Mouse (Mus musculus) heart, postnatal 0 days (tissue): Measurements from ENCODE around the gene Ptprh. TPM values are rescaled to one million over a fixed set of nuclear protein-coding genes. Genes with fewer than 3 reads are reported as not detected.

Experiments used
- ATAC-seq: fragments of 200-750 bp; cut with Nextera tagmentation; 2 replicates; pipeline ENCODE4 v1.8.0; 2017; ENCODE audit warnings: low read depth, moderate number of reproducible peaks, moderate library complexity; ENCODE audit not compliant: insufficient read depth
- DNase-seq: peaks from one replicate; pipeline ENCODE4 v3.0.0-alpha.2; 2016; ENCODE audit warnings: low spot score
- H3K27ac ChIP-seq: fragments of 300-500 bp; sonication (generic); 2 replicates; pipeline ENCODE4 v1.5.1; 2014; ENCODE audit warnings: low read depth, mild to moderate bottlenecking
- H3K27me3 ChIP-seq: fragments of 300-500 bp; sonication (generic); 2 replicates; pipeline ENCODE4 v1.6.1; 2014; ENCODE audit warnings: low read length, mixed read lengths; ENCODE audit not compliant: control insufficient read depth, insufficient read depth
- H3K36me3 ChIP-seq: fragments of 300-500 bp; sonication (generic); replicated peaks from 2 replicates; pipeline ENCODE4 v1.6.1; 2014; ENCODE audit warnings: low read length, mixed read lengths; ENCODE audit not compliant: control insufficient read depth, insufficient read depth
- H3K4me1 ChIP-seq: fragments of 300-500 bp; sonication (generic); 2 replicates; pipeline ENCODE4 v1.6.1; 2014; ENCODE audit warnings: antibody characterized with exemption; ENCODE audit not compliant: control insufficient read depth, insufficient read depth
- H3K4me2 ChIP-seq: fragments of 300-500 bp; sonication (generic); 2 replicates; pipeline ENCODE4 v1.6.1; 2014; ENCODE audit warnings: low read depth, mild to moderate bottlenecking, low read length, moderate library complexity
- H3K4me3 ChIP-seq: fragments of 300-500 bp; sonication (generic); 2 replicates; pipeline ENCODE4 v1.5.1; 2014; ENCODE audit warnings: low read depth, low read length
- H3K9ac ChIP-seq: fragments of 300-500 bp; sonication (generic); replicated peaks from 2 replicates; pipeline ENCODE4 v1.6.1; 2014; ENCODE audit warnings: low read depth, low read length, mixed read lengths
- H3K9me3 ChIP-seq: fragments of 300-500 bp; sonication (generic); replicated peaks from 2 replicates; pipeline ENCODE4 v1.6.1; 2016; ENCODE audit warnings: low read length; ENCODE audit not compliant: control insufficient read depth
- CTCF ChIP-seq: IDR thresholded peaks from 2 replicates; pipeline ENCODE4 v1.5.1; 2016; ENCODE audit warnings: antibody characterized with exemption, control low read depth, low read depth
- EP300 ChIP-seq: IDR thresholded peaks from 2 replicates; pipeline ENCODE4 v1.6.1; 2016; ENCODE audit warnings: antibody characterized with exemption, low read depth
- WGBS: fragments of 180-500 bp; shearing (Covaris S2); extraction: QIAGEN DNeasy Blood & Tissue Kit; methylation state at CpG from one replicate; pipeline ENCODE4 v1.1.7; 2014; 5-methylcytosine and 5-hydroxymethylcytosine counted together
- polyA plus RNA-seq: library from polyadenylated mRNA; unstranded; fragments of >200 nt; fragmentation: Nextera tagmentation; extraction: Ambion mirVana; gene quantifications from 2 replicates; pipeline ENCODE4 v1.2.1, GENCODE M21; 2015
- total RNA-seq: library from RNA; depleted of rRNA; stranded (reverse); fragments of >200 nt; gene quantifications from 2 replicates; pipeline ENCODE4 v1.2.3, GENCODE M21; 2014; ENCODE audit warnings: low replicate concordance

The Ptprh gene
- total and polyA plus RNA-seq, 2 experiments from 2014 or later: not detected

DNA sequence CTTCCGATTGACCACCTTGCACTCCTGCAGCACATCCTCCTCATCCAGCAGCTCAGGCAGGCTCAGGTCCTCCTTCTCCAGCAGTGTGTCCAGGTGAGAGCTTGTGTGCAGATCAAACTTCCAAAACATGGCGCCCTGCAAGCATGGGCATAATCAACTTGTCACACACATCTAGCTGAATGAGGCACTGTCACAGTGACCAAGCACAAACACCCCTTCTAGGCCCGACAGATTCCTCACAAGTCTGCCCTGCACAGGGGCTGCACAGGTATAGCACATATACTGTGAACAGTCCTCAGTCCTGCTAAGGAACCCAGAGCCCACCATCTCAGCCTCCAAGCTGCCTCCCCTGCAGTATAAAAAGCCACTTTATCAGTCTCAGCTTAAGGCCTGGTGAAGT, 43.0 kb upstream of the Ptprh start:
- peaks cover 9% of the 10 kb centered on the region; the same call in 1 of the 2 replicates for H3K4me1 ChIP-seq
- 88% methylated on average over 3 of the region's 3 CpGs for WGBS
- no peak for DNase-seq

DNA sequence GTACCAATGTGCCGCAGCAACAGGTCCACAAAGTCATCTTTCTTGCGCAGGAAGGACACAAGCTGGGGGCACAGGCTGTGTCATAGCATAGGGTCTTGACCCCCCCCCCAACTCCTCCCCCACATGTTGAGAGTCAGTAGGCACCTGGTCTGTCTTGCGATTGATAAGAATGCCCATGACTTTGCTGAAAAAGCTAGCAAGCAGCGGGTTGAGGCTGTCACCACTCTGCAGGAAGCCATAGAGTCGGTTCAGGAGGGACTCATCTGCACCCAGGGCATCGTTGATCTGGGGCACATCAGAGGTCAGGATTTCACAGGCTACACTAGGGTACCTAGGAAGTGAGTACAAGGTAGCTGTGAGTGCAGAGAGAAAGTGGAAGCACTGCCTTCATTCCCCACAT, 39.4 kb upstream of the Ptprh start:
- H3K4me3 ChIP-seq: no peak overlapping the region
- H3K9ac ChIP-seq: no peak overlapping the region
- 75% methylated on average over 6 of the region's 6 CpGs for WGBS
- no peak overlapping the region for H3K4me2 ChIP-seq
- no peaks in the 10 kb centered on the region for H3K9me3 ChIP-seq
- peaks cover 9% of the 10 kb centered on the region; the same call in 1 of the 2 replicates for H3K4me1 ChIP-seq
- no peak overlapping the region for H3K27ac ChIP-seq
- no peaks in the 10 kb centered on the region for H3K27me3 ChIP-seq
- H3K36me3 ChIP-seq: peaks cover 85% of the 10 kb centered on the region
- ATAC-seq: no peak
- no peak for DNase-seq
- TF ChIP-seq EP300 (no peak), CTCF (no peak)

More for the DNA sequence above, 43.0 kb upstream of the Ptprh start:
- H3K27ac ChIP-seq: peak overlapping the region; percentile 51
- H3K4me3 ChIP-seq: no peak overlapping the region
- no peak overlapping the region for H3K4me2 ChIP-seq
- TF ChIP-seq CTCF (no peak), EP300 (no peak)
- H3K9me3 ChIP-seq: no peaks in the 10 kb centered on the region
- H3K36me3 ChIP-seq: peaks cover 52% of the 10 kb centered on the region
- H3K9ac ChIP-seq: no peak overlapping the region
- no peaks in the 10 kb centered on the region for H3K27me3 ChIP-seq
- no peak for ATAC-seq

DNA sequence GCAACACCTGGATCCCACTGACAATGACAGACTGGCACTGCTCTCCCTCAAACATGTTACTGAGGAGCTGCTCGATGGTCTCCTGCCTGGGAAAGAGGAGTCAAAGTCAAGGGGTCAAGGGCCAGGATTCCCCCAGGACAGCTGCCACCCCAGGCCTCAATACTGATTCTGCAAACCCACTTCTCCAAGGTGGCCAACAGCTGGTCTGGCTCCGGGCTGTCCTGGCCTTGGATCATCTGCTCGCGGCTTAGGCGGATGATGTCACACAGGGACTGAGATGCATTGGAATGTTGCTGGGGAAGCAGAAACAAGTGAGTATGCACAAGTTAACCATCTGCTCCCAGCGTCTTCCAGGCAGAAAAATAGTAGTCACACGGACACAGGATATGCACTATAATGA, 38.1 kb upstream of the Ptprh start:
- 67% methylated on average over 7 of the region's 7 CpGs for WGBS
- H3K4me3 ChIP-seq: no peak overlapping the region
- peaks cover 93% of the 10 kb centered on the region for H3K36me3 ChIP-seq
- peaks cover 4% of the 10 kb centered on the region; the same call in 1 of the 2 replicates for H3K4me1 ChIP-seq
- H3K27me3 ChIP-seq: no peaks in the 10 kb centered on the region
- ATAC-seq (no peak), DNase-seq (no peak)
- no peak overlapping the region for H3K27ac ChIP-seq
- H3K9me3 ChIP-seq: no peaks in the 10 kb centered on the region
- no peak overlapping the region for H3K4me2 ChIP-seq
- H3K9ac ChIP-seq: no peak overlapping the region
- TF ChIP-seq CTCF (no peak), EP300 (no peak)

DNA sequence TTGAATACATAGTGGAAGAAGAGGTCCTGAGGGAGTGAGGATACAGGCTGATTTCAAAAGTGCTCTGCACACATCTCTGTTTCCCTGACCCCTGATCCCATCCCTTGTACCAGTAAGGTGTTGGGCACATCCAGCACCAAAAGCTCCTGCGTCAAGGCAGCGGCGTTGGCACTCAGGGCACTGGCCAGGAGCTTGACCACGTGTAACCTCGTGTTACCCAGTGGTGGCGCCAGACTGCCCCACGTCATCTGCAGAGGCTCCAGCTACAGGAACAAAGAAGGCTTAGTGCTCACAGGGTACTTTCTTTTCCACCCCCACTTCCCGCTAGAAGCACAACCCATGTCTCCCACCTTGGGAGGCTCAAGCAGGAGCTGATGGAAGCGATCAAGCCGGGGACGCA, 37.3 kb upstream of the Ptprh start:
- Histone ChIP-seq H3K27me3 (no peaks in the 10 kb centered on the region), H3K4me3 (no peak overlapping the region), H3K4me1 (no peaks in the 10 kb centered on the region), H3K27ac (no peak overlapping the region), H3K4me2 (no peak overlapping the region), H3K36me3 (peaks cover 88% of the 10 kb centered on the region), H3K9ac (no peak overlapping the region), H3K9me3 (no peaks in the 10 kb centered on the region)
- TF ChIP-seq CTCF (no peak), EP300 (no peak)
- WGBS: 83% methylated on average over 11 of the region's 11 CpGs
- ATAC-seq (no peak), DNase-seq (no peak)

DNA sequence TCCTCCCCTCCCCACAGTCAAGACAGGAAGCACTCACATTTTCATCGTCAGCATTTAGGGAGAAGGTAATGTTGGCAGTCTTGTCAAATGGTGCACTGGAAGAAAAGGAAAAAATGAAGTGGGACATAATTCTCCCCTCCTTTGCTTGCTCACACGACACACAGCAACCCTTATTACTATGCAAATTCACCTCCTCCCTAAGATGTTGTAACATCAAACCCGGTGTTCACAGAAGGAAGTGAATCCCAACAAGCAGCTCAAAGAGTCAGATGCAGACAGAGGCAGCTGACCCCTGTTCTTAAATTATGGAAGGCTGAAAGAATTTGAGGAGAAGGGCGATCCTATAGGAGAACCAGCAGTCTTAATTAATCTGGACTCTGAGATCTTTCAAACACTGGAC, 32.3 kb upstream of the Ptprh start:
- Histone ChIP-seq H3K9me3 (no peaks in the 10 kb centered on the region), H3K36me3 (peaks cover 83% of the 10 kb centered on the region), H3K4me3 (no peak overlapping the region), H3K9ac (no peak overlapping the region), H3K4me2 (no peak overlapping the region), H3K4me1 (no peaks in the 10 kb centered on the region), H3K27ac (no peak overlapping the region), H3K27me3 (no peaks in the 10 kb centered on the region)
- no peak for ATAC-seq
- TF ChIP-seq CTCF: no peak
- TF ChIP-seq EP300: no peak
- DNase-seq: no peak
- 80% methylated on average over 4 of the region's 4 CpGs for WGBS

DNA sequence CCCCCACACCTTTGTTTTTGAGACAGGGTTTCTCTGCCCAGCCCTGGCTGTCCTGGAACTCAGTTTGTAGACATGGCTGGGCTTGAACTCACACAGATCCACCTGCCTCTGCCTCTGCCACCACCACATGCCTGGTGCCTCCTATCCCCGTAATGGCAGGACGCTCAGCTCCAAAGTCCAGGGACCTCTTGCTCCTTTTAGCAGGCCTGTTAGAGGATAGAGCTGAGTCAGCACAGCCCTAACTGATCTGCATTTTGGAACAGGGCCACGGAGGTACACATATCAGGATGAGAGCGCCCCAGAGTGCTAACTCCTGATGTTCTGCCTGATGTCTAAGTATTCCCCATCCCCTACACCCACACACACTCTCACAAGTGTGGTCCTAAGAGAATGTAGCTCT, 27.2 kb upstream of the Ptprh start, which contains the start of gene Tmem86b:
Gene Tmem86b (minus strand): TSS at position 392 of the 400 bp plus-strand sequence.
- H3K36me3 ChIP-seq: peaks cover 64% of the 10 kb centered on the region
- 91% methylated on average over 4 of the region's 4 CpGs for WGBS

More for the DNA sequence above, 27.2 kb upstream of the Ptprh start, which contains the start of gene Tmem86b:
- no peak within 1 kb of the TSS for H3K9ac ChIP-seq
- no peaks in the 10 kb centered on the region for H3K4me1 ChIP-seq
- no peak within 1 kb of the TSS for H3K4me2 ChIP-seq
- H3K4me3 ChIP-seq: no peak within 1 kb of the TSS
- H3K27ac ChIP-seq: no peak within 1 kb of the TSS
- no peaks in the 10 kb centered on the region for H3K9me3 ChIP-seq
- H3K27me3 ChIP-seq: no peaks in the 10 kb centered on the region
- no peak for TF ChIP-seq CTCF
- TF ChIP-seq EP300: no peak
- ATAC-seq: no peak
- DNase-seq: no peak
